Mouse (Mus musculus) CH12.LX (cell line): Measurements from ENCODE around the gene Hamp. TPM values are rescaled to one million over a fixed set of nuclear protein-coding genes. Genes with fewer than 3 reads are reported as not detected.

Experiments used
- DNase-seq: peaks from one replicate; pipeline ENCODE4 v3.0.0-alpha.2; 2013; ENCODE audit errors: extremely low read depth
- H3K27ac ChIP-seq: 2 replicates; pipeline ENCODE4 v1.5.1; 2012; ENCODE audit warnings: low read depth, mild to moderate bottlenecking, control low read depth, moderate library complexity; ENCODE audit not compliant: insufficient read depth
- H3K27me3 ChIP-seq: replicated peaks from 2 replicates; pipeline ENCODE3; 2012; ENCODE audit warnings: inconsistent platforms
- H3K36me3 ChIP-seq, 2 experiments: replicated peaks in 1 of 2; 2 replicates each; pipeline versions ENCODE3 to v1.6.1; 2012; ENCODE audit warnings: inconsistent platforms in 1 of 2, low read length in 1 of 2, mild to moderate bottlenecking in 1 of 2, mixed read lengths in 1 of 2, moderate library complexity in 1 of 2; ENCODE audit not compliant: control insufficient read depth in 1 of 2, insufficient read depth in 1 of 2
- H3K4me1 ChIP-seq, 2 experiments: 2 replicates each; pipeline ENCODE4 v1.6.1; 2012; ENCODE audit warnings: inconsistent platforms in 1 of 2, moderate library complexity in 1 of 2; ENCODE audit not compliant: insufficient read depth in 2 of 2, control insufficient read depth in 1 of 2
- H3K4me2 ChIP-seq: 2 replicates; pipeline ENCODE4 v1.6.1; 2012; ENCODE audit warnings: low read depth, mild to moderate bottlenecking, control low read depth; ENCODE audit not compliant: poor library complexity, insufficient read depth, severe bottlenecking
- H3K4me3 ChIP-seq, 3 experiments: fragments of 150-350 bp in 1 of 3; sonication (generic) in 1 of 3; replicated peaks in 1 of 3; 2 replicates each; pipeline versions ENCODE3 to v1.5.1; 2011 to 2012; ENCODE audit warnings: low read depth in 2 of 3, low read length in 2 of 3, mild to moderate bottlenecking in 2 of 3, moderate library complexity in 2 of 3, control low read depth in 1 of 3, improper control_type of control experiment in 1 of 3, inconsistent platforms in 1 of 3, mixed read lengths in 1 of 3; ENCODE audit not compliant: poor library complexity in 1 of 3
- H3K79me2 ChIP-seq: replicated peaks from 2 replicates; pipeline ENCODE4 v1.6.1; 2012; ENCODE audit warnings: mild to moderate bottlenecking, moderate library complexity; ENCODE audit not compliant: control insufficient read depth, poor library complexity, insufficient read depth, severe bottlenecking; ENCODE audit errors: extremely low read depth
- H3K9ac ChIP-seq: 2 replicates; pipeline ENCODE4 v1.6.1; 2012; ENCODE audit warnings: low read depth, mild to moderate bottlenecking, control low read depth, moderate library complexity; ENCODE audit not compliant: insufficient read depth
- H3K9me3 ChIP-seq: replicated peaks from 2 replicates; pipeline ENCODE3; 2012; ENCODE audit warnings: low read length, inconsistent platforms, mixed read lengths
- BHLHE40 ChIP-seq: IDR thresholded peaks from 2 replicates; pipeline ENCODE4 v1.6.1; 2011; ENCODE audit warnings: mild to moderate bottlenecking, low read depth, low read length, improper control_type of control experiment
- CTCF ChIP-seq, 2 experiments: IDR thresholded peaks in 1 of 2; conservative IDR thresholded peaks in 1 of 2; 2 replicates each; pipeline ENCODE4 v1.5.1; 2011 to 2012; ENCODE audit warnings: low read depth in 2 of 2, low read length in 2 of 2, improper control_type of control experiment in 1 of 2, inconsistent platforms in 1 of 2, mild to moderate bottlenecking in 1 of 2, moderate library complexity in 1 of 2
- ELF1 ChIP-seq: IDR thresholded peaks from 2 replicates; pipeline ENCODE4 v1.6.1; 2014; ENCODE audit warnings: low read depth, mild to moderate bottlenecking, inconsistent platforms, low read length, improper control_type of control experiment
- EP300 ChIP-seq: IDR thresholded peaks from 2 replicates; pipeline ENCODE4 v1.6.1; 2011; ENCODE audit warnings: low read length, improper control_type of control experiment
- ETS1 ChIP-seq: conservative IDR thresholded peaks from 2 replicates; pipeline ENCODE4 v1.6.1; 2012; ENCODE audit warnings: low read depth, mild to moderate bottlenecking, inconsistent platforms, low read length, improper control_type of control experiment, moderate library complexity
- GABPA ChIP-seq: IDR thresholded peaks from 2 replicates; pipeline ENCODE4 v1.6.1; 2012; ENCODE audit warnings: low read depth, low read length, improper control_type of control experiment, inconsistent platforms; ENCODE audit not compliant: insufficient replicate concordance
- JUN ChIP-seq: IDR thresholded peaks from 2 replicates; pipeline ENCODE4 v1.6.1; 2011; ENCODE audit warnings: low read depth, mild to moderate bottlenecking, low read length, improper control_type of control experiment, moderate library complexity; ENCODE audit not compliant: insufficient read depth
- JUND ChIP-seq: conservative IDR thresholded peaks from 2 replicates; pipeline ENCODE4 v1.6.1; 2011; ENCODE audit warnings: low read depth, low read length, improper control_type of control experiment
- MAX ChIP-seq: IDR thresholded peaks from 2 replicates; pipeline ENCODE4 v1.6.1; 2011; ENCODE audit warnings: low read length, improper control_type of control experiment
- MAZ ChIP-seq: IDR thresholded peaks from 2 replicates; pipeline ENCODE4 v1.6.1; 2012; ENCODE audit warnings: low read depth, mild to moderate bottlenecking, inconsistent platforms, low read length, improper control_type of control experiment, moderate library complexity
- MEF2A ChIP-seq: IDR thresholded peaks from 2 replicates; pipeline ENCODE4 v1.6.1; 2014; ENCODE audit warnings: low read depth, mild to moderate bottlenecking, inconsistent platforms, low read length, improper control_type of control experiment, borderline replicate concordance
- MYC ChIP-seq: IDR thresholded peaks from 2 replicates; pipeline ENCODE4 v1.6.1; 2011; ENCODE audit warnings: low read depth, mild to moderate bottlenecking, improper control_type of control experiment, low read length
- NRF1 ChIP-seq: IDR thresholded peaks from 2 replicates; pipeline ENCODE4 v1.6.1; 2014; ENCODE audit warnings: low read depth, mild to moderate bottlenecking, inconsistent platforms, low read length, improper control_type of control experiment, moderate library complexity
- PAX5 ChIP-seq: IDR thresholded peaks from 2 replicates; pipeline ENCODE4 v1.6.1; 2012; ENCODE audit warnings: low read length, inconsistent platforms, mixed read lengths
- POLR2A ChIP-seq: IDR thresholded peaks from 2 replicates; pipeline ENCODE4 v1.6.1; 2011; ENCODE audit warnings: low read depth, mild to moderate bottlenecking, improper control_type of control experiment, low read length
- POLR2AphosphoS2 ChIP-seq: IDR thresholded peaks from 2 replicates; pipeline ENCODE4 v1.6.1; 2011; ENCODE audit warnings: low read depth, low read length, improper control_type of control experiment
- RAD21 ChIP-seq: IDR thresholded peaks from 2 replicates; pipeline ENCODE4 v1.6.1; 2011; ENCODE audit warnings: low read depth, mild to moderate bottlenecking, low read length, improper control_type of control experiment, moderate library complexity
- RCOR1 ChIP-seq: conservative IDR thresholded peaks from 2 replicates; pipeline ENCODE4 v1.6.1; 2012; ENCODE audit warnings: low read depth, mild to moderate bottlenecking, inconsistent platforms, low read length, improper control_type of control experiment
- SMC3 ChIP-seq: IDR thresholded peaks from 2 replicates; pipeline ENCODE4 v1.6.1; 2011; ENCODE audit warnings: low read depth, low read length, improper control_type of control experiment
- TBP ChIP-seq: conservative IDR thresholded peaks from 2 replicates; pipeline ENCODE4 v1.6.1; 2011; ENCODE audit warnings: low read depth, low read length, improper control_type of control experiment
- TCF12 ChIP-seq: IDR thresholded peaks from 2 replicates; pipeline ENCODE4 v1.6.1; 2014; ENCODE audit warnings: low read depth, mild to moderate bottlenecking, inconsistent platforms, low read length, improper control_type of control experiment
- UBTF ChIP-seq: IDR thresholded peaks from 2 replicates; pipeline ENCODE4 v1.6.1; 2012; ENCODE audit warnings: low read depth, mild to moderate bottlenecking, inconsistent platforms, low read length, improper control_type of control experiment, moderate library complexity
- USF1 ChIP-seq: IDR thresholded peaks from 2 replicates; pipeline ENCODE4 v1.6.1; 2014; ENCODE audit warnings: low read depth, mild to moderate bottlenecking, inconsistent platforms, low read length, improper control_type of control experiment
- ZKSCAN1 ChIP-seq: IDR thresholded peaks from 2 replicates; pipeline ENCODE4 v1.6.1; 2012; ENCODE audit warnings: low read depth, inconsistent platforms, low read length, improper control_type of control experiment, borderline replicate concordance
- ZMIZ1 ChIP-seq: IDR thresholded peaks from 2 replicates; pipeline ENCODE4 v1.6.1; 2012; ENCODE audit warnings: low read depth, mild to moderate bottlenecking, inconsistent platforms, low read length, improper control_type of control experiment
- dilution Hi-C: fragments of 300-500 bp; cut with MboI; formaldehyde crosslinking; loops from 2 replicates; pipeline ENCODE4 v1.14.3; 2020; ENCODE audit warnings: low sequenced_read_pairs; ENCODE audit not compliant: extremely low pct_unique_long_range_greater_than_20kb, extremely low pct_ligation_motif_present
- in situ Hi-C: fragments of 300-500 bp; cut with MboI; formaldehyde crosslinking; loops from 3 replicates; pipeline ENCODE4 v1.14.3; 2019; ENCODE audit warnings: low sequenced_read_pairs, low pct_ligation_motif_present, low pct_unique_long_range_greater_than_20kb, mixed read lengths
- polyA plus RNA-seq: library from polyadenylated mRNA; unstranded; fragments of >175 nt; gene quantifications from 2 replicates; pipeline ENCODE4 v1.2.1, GENCODE M21; 2012; ENCODE audit warnings: low read depth; ENCODE audit not compliant: insufficient read length
- total RNA-seq, 2 experiments: library from RNA; depleted of rRNA; stranded (reverse); fragments of 300-350 nt in 1 of 2; fragments of >200 nt in 1 of 2; gene quantifications; 2 replicates each; pipeline ENCODE4 v1.2.3; 2012 to 2014

Hamp gene
- total and polyA plus RNA-seq, 3 experiments, result not detected

DNA sequence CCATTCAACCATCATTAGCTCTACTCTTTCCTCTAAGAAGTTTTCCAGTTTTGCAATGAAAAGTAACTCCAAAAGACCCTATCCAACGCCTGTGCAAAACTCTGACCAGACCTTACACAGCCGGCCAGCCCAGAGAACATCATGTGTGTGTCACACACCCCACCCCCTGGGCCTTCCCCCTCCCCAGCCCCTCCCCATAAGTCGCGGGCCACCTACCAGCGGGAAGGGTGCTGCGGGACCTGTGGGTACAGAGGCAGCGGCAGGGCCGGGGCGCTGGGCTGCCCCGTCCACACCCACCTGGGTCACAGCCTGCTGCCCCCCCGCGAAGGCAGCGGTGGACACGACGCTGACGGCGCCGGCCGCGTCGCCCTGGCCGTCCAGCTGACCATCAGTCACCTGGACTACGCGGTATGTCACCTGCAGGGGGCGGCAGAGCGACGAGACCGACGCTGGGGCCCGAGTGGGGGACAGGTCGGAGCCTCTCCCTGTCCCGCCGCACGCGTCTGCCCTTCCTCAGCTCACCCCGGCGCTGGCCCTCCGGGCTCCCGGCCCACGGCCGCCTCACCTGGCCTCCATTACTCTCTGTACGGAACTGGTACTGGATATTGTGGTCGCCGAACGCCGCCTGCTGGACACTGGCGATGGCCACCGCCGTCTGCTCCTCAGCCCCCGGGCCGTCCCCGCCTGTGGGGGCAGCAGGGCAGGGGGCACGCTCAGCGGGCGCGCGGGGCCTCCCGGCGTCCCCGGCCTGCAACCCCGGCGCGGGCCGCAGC lies 11.9 kb upstream of the Hamp start (continued):
- TF ChIP-seq MYC (no peak), ELF1 (no peak), MAZ (peak; percentile 51; the same call in 1 of the 2 replicates), ZMIZ1 (no peak), TCF12 (peak; percentile 25; the same call in 1 of the 2 replicates), PAX5 (no peak), NRF1 (no peak), RAD21 (peak; percentile 52), JUND (no peak), JUN (no peak), RCOR1 (no peak), USF1 (no peak), UBTF (peak; percentile 70), CTCF (conservative IDR thresholded peaks at IDR 0.05 in 1 of 2, IDR thresholded peaks at IDR 0.05 in 1 of 2; ENCODE audit: low read depth in 2 of 2, low read length in 2 of 2) (no peak; a peak in 2 of 4 replicates), SMC3 (peak; percentile 52), GABPA (no peak), ZKSCAN1 (no peak), BHLHE40 (peak; percentile 76), POLR2A (peak; percentile 56; the same call in 1 of the 2 replicates), MEF2A (no peak), POLR2AphosphoS2 (no peak), EP300 (no peak), ETS1 (no peak)

DNA sequence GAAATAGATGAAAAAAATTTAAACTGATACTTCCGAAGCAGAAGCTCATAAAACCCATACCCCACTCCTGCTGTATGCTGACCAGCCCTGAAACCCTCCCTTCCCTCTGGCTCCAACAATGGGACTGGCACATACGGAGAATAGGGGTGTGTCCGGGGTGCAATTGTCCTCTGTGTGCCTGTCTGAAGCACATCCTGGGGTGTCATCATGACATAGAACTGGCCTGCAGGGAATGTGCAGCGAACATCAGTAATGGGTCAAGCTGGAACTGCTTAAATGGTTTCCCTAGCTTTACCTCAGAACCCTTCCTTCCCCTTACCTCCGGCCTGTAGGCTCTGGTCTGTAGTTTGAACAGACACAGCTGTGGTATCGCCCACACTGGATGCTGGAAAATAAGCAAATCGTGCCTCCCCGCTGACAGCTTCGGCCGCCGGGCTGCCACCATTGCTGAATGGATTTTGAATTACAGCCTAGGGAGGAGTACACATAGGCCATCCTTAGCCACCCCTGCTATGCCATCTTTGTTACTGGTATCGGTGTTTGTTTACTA lies 11.2 kb upstream of the Hamp start:
- Histone ChIP-seq H3K27me3 (no peaks in the 10 kb centered on the region), H3K9me3 (no peaks in the 10 kb centered on the region), H3K4me3 (peak overlapping the region; percentile 51 to 91 (median 88)), H3K4me2 (peak overlapping the region; percentile 48), H3K27ac (no peak overlapping the region), H3K9ac (peak overlapping the region; percentile 100), H3K79me2 (no peaks in the 10 kb centered on the region; the same call in 1 of the 2 replicates), H3K4me1 (peaks cover 21 to 50% of the 10 kb centered on the region in 2 experiments), H3K36me3 (peaks cover 41 to 67% of the 10 kb centered on the region in 2 experiments)
- in situ Hi-C loops (no loop called here), dilution Hi-C loops (no loop called here)
- TF ChIP-seq SMC3 (no peak), TCF12 (0 out of 2 replicates have a peak, but pooled peaks have one; percentile 25), TBP (no peak), MAX (no peak; the same call in 1 of the 2 replicates)
- peak; percentile 46 for DNase-seq
